16 mouse cellular contexts compared by ENCODE assay signal in genomic region chr17:53845796-53846195, GRCm38 (mm10). TPM values are rescaled to one million over a fixed set of nuclear protein-coding genes. Genes with fewer than 3 reads are reported as not detected.
DNase-seq lines count a peak whose midpoint lies in the region; ATAC-seq and TF ChIP-seq lines count a peak whose summit lies in the region.
"Had no signal": no experiment of that assay in that cellular context is flagged by ENCODE, and none has a peak within 500 bp of the region (broad histone marks: within the 10 kb centered on the region; RNA-seq: fewer than 3 reads in every experiment).

No protein-coding gene starts in this region.

- H3K27me3 ChIP-seq in lung, embryonic 14.5 days (ENCODE audit: insufficient read depth, low read length): no peaks in the 10 kb centered on the region
- H3K27me3 ChIP-seq in Patski: no peaks in the 10 kb centered on the region
- H3K27me3 ChIP-seq: heart, embryonic 15.5 days; midbrain, embryonic 13.5 days; neural tube, embryonic 12.5 days had no signal

- H3K4me3 ChIP-seq in lung, embryonic 14.5 days (ENCODE audit: low read depth, low read length): no peak overlapping the region
- H3K4me3 ChIP-seq: heart, embryonic 15.5 days; midbrain, embryonic 13.5 days; neural tube, embryonic 12.5 days had no signal

- no peaks in the 10 kb centered on the region for H3K36me3 ChIP-seq in lung, embryonic 14.5 days (ENCODE audit: insufficient read depth)
- H3K36me3 ChIP-seq: heart, embryonic 15.5 days; midbrain, embryonic 13.5 days; neural tube, embryonic 12.5 days had no signal

- CTCF ChIA-PET in Patski (lab: Charles Lee): interaction anchor here (0.7 to 1.8 kb wide), 6 partner anchors 10 to 34 kb away, joined by 3 to 7 read pairs (median 5); no protein-coding TSS in a partner anchor

- POLR2A ChIA-PET in Patski (lab: Charles Lee): no interaction called here

- TF ChIP-seq CTCF in lung, embryonic 14.5 days (IDR thresholded peaks at IDR 0.05; ENCODE audit: low read depth): no peak
- TF ChIP-seq CTCF in Patski (IDR thresholded peaks at IDR 0.05): no peak

- H3K4me2 ChIP-seq in lung, embryonic 14.5 days: no peak overlapping the region
- H3K4me2 ChIP-seq: heart, embryonic 15.5 days; midbrain, embryonic 13.5 days; neural tube, embryonic 12.5 days had no signal

- H3K9me3 ChIP-seq in lung, embryonic 14.5 days (ENCODE audit: low read depth, low read length): no peaks in the 10 kb centered on the region
- H3K9me3 ChIP-seq: heart, embryonic 15.5 days; midbrain, embryonic 13.5 days; neural tube, embryonic 12.5 days had no signal

- no peak for ATAC-seq in lung, embryonic 14.5 days (ENCODE audit: insufficient read depth)
- ATAC-seq in Patski: peak; percentile 73
- ATAC-seq: midbrain, embryonic 13.5 days had no signal

- DNase-seq in lung, embryonic 14.5 days: peak; percentile 16
- no peak for DNase-seq in lung, postnatal 4 days
- DNase-seq in Patski (ENCODE audit: low read depth, low spot score): no peak
- DNase-seq in kidney, adult 8-10 months: peak; percentile 78 to 84
- peak; percentile 9 for DNase-seq in lung, postnatal 25 days (ENCODE audit: low spot score)
- DNase-seq in gastrocnemius, postnatal 25 days: no peak
- no peak for DNase-seq in left cerebral cortex, adult 9 months (ENCODE audit: low spot score in 2 of 2)
- DNase-seq in urinary bladder, adult 2 months (ENCODE audit: low spot score): no peak
- DNase-seq: gastrocnemius, postnatal 14 days; thymus, adult 18-20 months had no signal

- WGBS in lung, embryonic 14.5 days: 60% methylated on average over 7 of the region's 7 CpGs

- H3K9ac ChIP-seq in lung, embryonic 14.5 days: no peak overlapping the region
- H3K9ac ChIP-seq: heart, embryonic 15.5 days; midbrain, embryonic 13.5 days; neural tube, embryonic 12.5 days had no signal

- in situ Hi-C loops in Patski (cut with MboI; ENCODE audit: low pct_unique_long_range_greater_than_20kb): loop anchor here (25.0 kb wide), 1 partner anchor 492 kb away; no protein-coding TSS in a partner anchor

- H3K27ac ChIP-seq in lung, embryonic 14.5 days (ENCODE audit: low read depth): no peak overlapping the region
- H3K27ac ChIP-seq: heart, embryonic 15.5 days; midbrain, embryonic 13.5 days; neural tube, embryonic 12.5 days had no signal

- H3K4me1 ChIP-seq in lung, embryonic 14.5 days (ENCODE audit: insufficient read depth): no peaks in the 10 kb centered on the region
- H3K4me1 ChIP-seq: heart, embryonic 15.5 days; midbrain, embryonic 13.5 days; neural tube, embryonic 12.5 days had no signal

RNA-seq across cellular contexts. Expression of gene Sult1c2, which starts 0.3 kb away (rescaled TPM):
- polyA plus RNA-seq in lung, embryonic 14.5 days (2014; fragmentation: Nextera tagmentation; extraction: Ambion mirVana): not detected in 2 replicates
- polyA plus RNA-seq in Patski (2021): 15.0 TPM
- not detected for total RNA-seq in gastrocnemius, postnatal 25 days (2021)
- 0.16 and 0.21 TPM in 2 replicates for polyA plus RNA-seq in urinary bladder, adult 2 months (2012; rRNA removed)
- total RNA-seq: gastrocnemius, postnatal 14 days; left cerebral cortex, adult 8-10 months had no signal
- polyA plus RNA-seq: forebrain, embryonic 11.5 days; heart, embryonic 15.5 days; liver, embryonic 16.5 days; midbrain, embryonic 13.5 days; neural tube, embryonic 12.5 days had no signal

Comparison
In these comparisons a context has a peak if more than half of its experiments do, and no peak if none do; other contexts are left out.
1. DNase-seq: peak in lung, embryonic 14.5 days (single experiment), kidney, adult 8-10 months (2 of 2) and lung, postnatal 25 days (single experiment); none in lung, postnatal 4 days (0 of 2), Patski (single experiment), gastrocnemius, postnatal 25 days (single experiment), left cerebral cortex, adult 9 months (0 of 2) and urinary bladder, adult 2 months (single experiment).
2. RNA of gene Sult1c2, which starts 0.3 kb away (polyA plus RNA-seq): 15.0 TPM in Patski (single experiment); 0.16 to 0.21 TPM in urinary bladder, adult 2 months and not detected in lung, embryonic 14.5 days; every median in the first group is over 10 times any median in the second.